Mouse (Mus musculus) bone marrow macrophage, adult 2 months (primary cell): ENCODE measurements around the gene Oprl1.

Experiments used
- CTCF ChIP-seq: IDR thresholded peaks from 2 replicates; pipeline ENCODE4 v1.5.1; 2012; ENCODE audit warnings: low read depth, mild to moderate bottlenecking, low read length, moderate library complexity
- POLR2A ChIP-seq: IDR thresholded peaks from 2 replicates; pipeline ENCODE4 v1.6.1; 2012; ENCODE audit warnings: mild to moderate bottlenecking, low read depth, low read length, borderline replicate concordance

DNA sequence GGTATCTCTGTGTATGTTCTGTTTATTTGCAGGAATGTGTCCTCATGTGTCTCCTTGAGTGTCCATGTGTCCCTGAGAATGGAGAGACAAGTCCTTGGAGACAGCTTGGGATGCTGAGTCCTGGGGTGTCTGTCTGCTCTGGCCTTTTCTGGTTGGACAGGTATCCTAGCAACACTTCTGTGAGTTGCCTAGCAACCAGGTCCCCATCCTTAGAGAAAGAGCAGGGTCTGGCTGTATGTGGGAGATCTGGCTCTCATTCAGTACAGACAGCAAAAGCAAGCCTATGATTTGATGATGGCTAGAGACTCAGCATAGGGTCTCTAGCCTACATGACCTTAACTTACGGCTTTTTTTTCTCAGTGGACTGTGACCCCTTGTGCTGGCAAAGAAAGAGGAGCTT lies 1.1 kb upstream of the Oprl1 start:
- TF ChIP-seq CTCF (no peak), POLR2A (no peak)
